Mouse (Mus musculus): Measurements from ENCODE around the gene Trim24. TPM values are rescaled to one million over a fixed set of nuclear protein-coding genes. Genes with fewer than 3 reads are reported as not detected.
A peak's percentile ranks its signal among the peaks of the same experiment; 100 is the strongest.
"Not testable (repeated sequence)": the region's sequence is repeated elsewhere in the genome, so short reads cannot be mapped to it uniquely, and the experiment has no call there.

Gene Trim24
- polyA plus RNA-seq, 1 experiment from 2014 or later, result 11.1 TPM

- not testable (repeated sequence) for H3K4me2 ChIP-seq; H3K27me3 ChIP-seq; H3K4me3 ChIP-seq; H3K4me1 ChIP-seq; H3K9ac ChIP-seq; H3K27ac ChIP-seq; ATAC-seq (ENCODE audit: borderline replicate concordance, extremely low read depth, low FRiP score, low TSS enrichment); H3K9me3 ChIP-seq; H3K36me3 ChIP-seq
- WGBS, result 40% methylated on average over 6 of the region's 6 CpGs
Measured at GRCm38 (mm10) chr6:37844947-37845346, 25.7 kb upstream of the Trim24 start.

DNA sequence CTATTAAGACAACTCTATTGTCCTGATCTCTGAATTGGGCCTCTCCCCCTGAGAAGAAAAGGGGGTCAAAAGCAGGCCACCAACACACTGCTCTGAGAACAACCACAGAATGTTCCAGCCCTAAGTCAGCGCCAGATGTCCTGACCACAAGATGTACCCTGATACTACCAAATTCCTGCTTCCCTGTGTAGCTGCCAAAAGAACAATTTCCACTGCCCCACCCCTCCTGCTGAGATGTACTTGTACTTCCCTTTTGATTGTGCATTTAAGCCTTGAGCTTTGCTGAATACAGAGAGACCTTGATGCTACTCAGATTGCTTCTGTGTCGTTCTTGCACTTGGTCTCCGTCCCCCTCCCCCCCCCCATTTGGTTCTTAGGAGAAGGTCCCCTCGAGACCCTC, 23.1 kb upstream of the Trim24 start:
- H3K9ac ChIP-seq; H3K27ac ChIP-seq; H3K27me3 ChIP-seq; H3K4me2 ChIP-seq; H3K36me3 ChIP-seq; H3K4me3 ChIP-seq; H3K4me1 ChIP-seq; ATAC-seq (ENCODE audit: borderline replicate concordance, extremely low read depth, low FRiP score, low TSS enrichment); H3K9me3 ChIP-seq: not testable (repeated sequence)
- WGBS, result 87% methylated on average over 4 of the region's 4 CpGs

DNA sequence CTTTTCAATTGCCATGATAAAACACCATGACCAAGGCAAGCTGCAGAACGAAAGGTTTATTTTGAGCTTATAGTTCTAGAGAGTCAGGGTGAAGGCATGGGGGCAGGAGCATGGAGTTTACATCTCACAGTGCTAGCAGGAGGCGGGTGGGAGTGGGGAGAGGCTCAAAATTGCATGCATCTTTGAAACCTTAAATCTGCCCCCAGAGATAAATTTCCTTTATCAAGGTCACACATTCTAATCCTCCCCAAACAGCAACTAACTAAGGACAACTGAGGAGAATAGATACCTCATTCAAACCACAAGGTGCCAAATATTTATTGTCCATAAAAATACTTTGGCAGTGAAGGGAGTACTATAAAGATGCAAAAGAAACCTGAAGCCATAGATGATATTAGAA, 19.3 kb upstream of the Trim24 start:
- no peaks in the 10 kb centered on the region for H3K36me3 ChIP-seq
- H3K27ac ChIP-seq, result no peak overlapping the region
- no peak overlapping the region for H3K4me3 ChIP-seq
- H3K9me3 ChIP-seq, result no peaks in the 10 kb centered on the region
- no peak overlapping the region for H3K4me2 ChIP-seq
- H3K4me1 ChIP-seq, result no peaks in the 10 kb centered on the region
- no peaks in the 10 kb centered on the region for H3K27me3 ChIP-seq
- no peak for ATAC-seq (ENCODE audit: borderline replicate concordance, extremely low read depth, low FRiP score, low TSS enrichment)
- no peak overlapping the region for H3K9ac ChIP-seq
- WGBS, result 90% methylated on average over 2 of the region's 2 CpGs

DNA sequence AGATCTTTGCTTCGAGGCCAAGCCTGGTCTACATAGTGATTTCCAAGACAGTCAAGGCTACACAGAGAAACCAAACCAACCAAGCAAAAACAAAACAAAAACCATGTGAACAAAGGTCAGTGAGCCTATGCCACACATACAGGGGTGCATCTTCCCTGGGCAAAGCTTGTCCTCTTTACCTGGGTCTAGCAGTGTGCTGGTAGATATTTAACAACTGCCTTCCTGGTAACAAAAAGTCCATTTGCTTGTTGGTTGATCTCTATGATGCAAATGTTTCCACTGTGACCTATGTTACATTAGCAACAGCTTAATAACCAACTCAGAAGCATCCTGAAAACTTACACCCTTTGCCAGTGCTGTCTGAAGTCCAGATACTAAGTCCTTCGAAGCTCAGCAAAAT, 17.3 kb upstream of the Trim24 start:
- no peak overlapping the region for H3K27ac ChIP-seq
- ATAC-seq (ENCODE audit: borderline replicate concordance, extremely low read depth, low FRiP score, low TSS enrichment), result no peak

DNA sequence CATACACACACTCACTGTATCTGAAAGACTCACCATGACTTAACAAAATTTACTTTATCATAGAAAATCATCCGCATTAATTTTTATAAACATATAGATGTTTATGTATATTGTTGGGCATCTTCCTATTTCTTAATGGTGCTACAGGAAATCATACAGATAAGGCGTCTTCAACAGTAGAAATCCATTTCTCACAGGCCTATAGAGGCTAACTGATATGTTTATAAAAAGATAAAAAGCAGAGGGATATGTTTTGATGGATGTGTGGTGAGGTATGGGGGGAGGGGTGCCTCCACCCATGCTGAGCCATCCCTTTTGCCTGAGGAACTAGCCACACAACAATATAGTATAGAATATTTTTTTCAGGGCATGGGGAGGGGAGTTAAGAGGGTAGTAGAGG, 15.2 kb upstream of the Trim24 start:
- Histone ChIP-seq H3K4me3 (no peak overlapping the region), H3K9ac (no peak overlapping the region), H3K4me2 (no peak overlapping the region), H3K36me3 (no peaks in the 10 kb centered on the region), H3K27ac (no peak overlapping the region), H3K4me1 (no peaks in the 10 kb centered on the region), H3K27me3 (no peaks in the 10 kb centered on the region), H3K9me3 (no peaks in the 10 kb centered on the region)
- ATAC-seq (ENCODE audit: borderline replicate concordance, extremely low read depth, low FRiP score, low TSS enrichment), result no peak
- 41% methylated on average over 2 of the region's 2 CpGs for WGBS

More for the DNA sequence above, 17.3 kb upstream of the Trim24 start:
- WGBS, result 85% methylated on average over 2 of the region's 2 CpGs
- H3K4me2 ChIP-seq, result no peak overlapping the region
- H3K36me3 ChIP-seq, result no peaks in the 10 kb centered on the region
- H3K27me3 ChIP-seq, result no peaks in the 10 kb centered on the region
- no peak overlapping the region for H3K4me3 ChIP-seq
- H3K9ac ChIP-seq, result no peak overlapping the region
- no peaks in the 10 kb centered on the region for H3K9me3 ChIP-seq
- H3K4me1 ChIP-seq, result no peaks in the 10 kb centered on the region

DNA sequence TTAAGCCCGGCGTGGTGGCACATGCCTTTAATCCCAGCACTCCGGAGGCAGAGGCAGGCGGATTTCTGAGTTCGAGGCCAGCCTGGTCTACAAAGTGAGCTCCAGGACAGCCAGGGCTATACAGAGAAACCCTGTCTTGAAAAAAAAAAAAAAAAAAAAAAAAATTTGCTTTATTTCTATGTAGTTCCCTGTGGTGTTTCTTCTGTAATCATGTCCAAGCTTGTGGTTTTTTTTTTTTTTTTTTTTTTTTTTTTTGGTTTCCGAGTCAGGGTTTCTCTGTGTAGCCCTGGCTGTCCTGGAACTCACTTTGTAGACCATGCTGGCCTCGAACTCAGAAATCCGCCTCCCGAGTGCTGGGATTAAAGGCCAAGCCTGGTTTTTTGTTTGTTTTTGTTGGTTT, 14.3 kb upstream of the Trim24 start:
- not testable (repeated sequence) for H3K9ac ChIP-seq; H3K27me3 ChIP-seq; H3K4me2 ChIP-seq; H3K27ac ChIP-seq; ATAC-seq (ENCODE audit: borderline replicate concordance, extremely low read depth, low FRiP score, low TSS enrichment); H3K9me3 ChIP-seq; H3K4me3 ChIP-seq; H3K4me1 ChIP-seq; H3K36me3 ChIP-seq
- WGBS, result 93% methylated on average over 9 of the region's 9 CpGs

DNA sequence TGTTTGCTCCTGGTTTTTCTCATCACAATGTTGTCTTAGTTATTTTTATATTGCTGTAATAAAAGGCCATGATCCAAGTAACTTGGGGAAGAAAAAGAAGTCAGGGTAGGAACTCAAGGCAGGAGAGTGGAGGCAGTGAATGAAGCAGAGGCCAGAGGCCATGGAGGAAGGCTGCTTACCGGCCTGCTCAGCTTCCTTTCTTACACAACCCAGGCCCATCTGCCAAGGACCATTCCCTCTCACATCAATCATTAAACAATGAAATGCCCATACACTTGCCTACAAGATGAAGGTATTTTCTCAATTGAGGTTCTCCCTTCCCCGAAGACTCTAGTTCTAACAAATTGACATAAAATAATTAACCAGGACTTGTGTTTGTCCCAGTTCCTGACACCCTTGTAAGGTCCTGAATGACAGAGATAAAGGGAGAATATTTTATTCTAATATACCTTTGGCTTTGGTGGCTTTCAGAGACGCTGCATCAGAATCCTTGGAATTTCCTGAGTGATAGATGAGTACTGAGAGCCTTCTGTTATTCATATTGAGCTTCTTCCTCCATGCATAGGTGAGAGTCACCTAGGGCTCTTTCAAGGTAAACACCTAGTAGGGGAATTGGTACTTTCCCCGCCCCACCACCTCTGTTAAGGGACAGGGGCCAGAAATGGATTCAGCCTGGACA, 13.3 kb upstream of the Trim24 start:
- 53% methylated on average over 4 of the region's 4 CpGs for WGBS
- Histone ChIP-seq H3K27ac (no peak overlapping the region), H3K4me2 (no peak overlapping the region), H3K9ac (no peak overlapping the region), H3K4me1 (no peaks in the 10 kb centered on the region), H3K27me3 (no peaks in the 10 kb centered on the region), H3K9me3 (no peaks in the 10 kb centered on the region), H3K4me3 (no peak overlapping the region), H3K36me3 (no peaks in the 10 kb centered on the region)
- no peak for ATAC-seq (ENCODE audit: borderline replicate concordance, extremely low read depth, low FRiP score, low TSS enrichment)

GRCm38 (mm10) chr6:37858126-37858525, 12.5 kb upstream of the Trim24 start:
- H3K9me3 ChIP-seq, result no peaks in the 10 kb centered on the region
- ATAC-seq (ENCODE audit: borderline replicate concordance, extremely low read depth, low FRiP score, low TSS enrichment), result no peak
- 72% methylated on average over 4 of the region's 4 CpGs for WGBS

DNA sequence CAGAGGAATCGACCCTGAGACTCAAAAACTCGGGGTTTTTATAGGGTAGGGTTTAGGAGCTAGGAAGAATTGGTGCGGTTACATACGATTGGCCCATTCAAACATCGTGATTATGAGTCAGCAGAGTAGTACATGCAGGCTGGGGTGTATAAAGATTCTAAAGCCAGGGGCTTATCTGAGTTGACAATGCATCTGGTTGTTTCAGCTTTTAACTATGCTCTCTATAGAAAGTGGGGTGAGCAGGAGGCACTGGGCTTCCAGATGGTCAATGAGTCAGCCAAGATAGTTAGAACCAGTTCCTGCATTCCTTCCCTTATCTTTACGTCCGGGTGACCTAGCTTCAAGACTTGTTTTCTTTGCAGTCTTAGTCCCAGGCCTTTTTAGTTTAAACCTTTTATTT, 7.7 kb upstream of the Trim24 start:
- no peaks in the 10 kb centered on the region for H3K36me3 ChIP-seq
- no peak for ATAC-seq (ENCODE audit: borderline replicate concordance, extremely low read depth, low FRiP score, low TSS enrichment)
- WGBS, result 78% methylated on average over 7 of the region's 7 CpGs

More at GRCm38 (mm10) chr6:37858126-37858525, 12.5 kb upstream of the Trim24 start:
- no peak overlapping the region for H3K4me2 ChIP-seq
- H3K9ac ChIP-seq, result no peak overlapping the region
- no peak overlapping the region for H3K27ac ChIP-seq
- H3K4me3 ChIP-seq, result no peak overlapping the region
- no peaks in the 10 kb centered on the region for H3K27me3 ChIP-seq
- H3K36me3 ChIP-seq, result no peaks in the 10 kb centered on the region
- no peaks in the 10 kb centered on the region for H3K4me1 ChIP-seq

DNA sequence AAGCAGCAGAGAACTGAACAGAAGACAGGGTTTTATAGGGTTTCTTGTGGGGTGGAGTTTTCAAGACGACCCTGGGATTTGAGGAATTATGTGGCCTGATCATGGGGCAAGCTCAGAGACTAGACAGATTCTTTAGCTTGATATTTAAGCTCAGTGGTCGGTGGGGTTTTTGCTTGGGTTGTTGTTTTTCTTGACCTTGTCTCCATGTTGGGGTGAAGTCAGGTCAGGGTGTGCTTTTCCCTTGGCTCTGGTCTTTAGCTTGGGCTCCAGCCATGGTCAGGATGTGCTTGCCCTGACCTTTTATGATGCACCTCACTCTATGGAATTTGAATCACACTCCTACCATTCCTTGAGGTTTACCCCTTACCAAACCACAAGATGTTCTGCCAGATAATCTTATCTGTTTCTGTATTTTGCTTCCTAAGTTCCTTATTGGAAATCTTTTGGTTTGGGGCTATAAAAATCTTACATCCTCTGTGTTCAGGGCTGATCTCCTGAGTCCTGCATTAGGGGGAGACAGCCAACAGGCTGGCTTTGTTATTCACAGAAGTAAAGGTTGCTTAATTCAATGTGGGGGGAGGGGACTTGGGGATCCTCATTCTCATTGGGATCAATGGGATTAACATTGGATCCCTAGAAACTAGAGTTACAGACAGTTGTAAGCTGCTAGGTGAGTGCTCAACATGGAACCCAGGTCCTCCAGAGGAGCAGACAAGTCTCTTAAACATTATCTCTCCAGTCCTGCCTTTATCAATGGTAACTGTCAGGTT, 6.5 kb upstream of the Trim24 start:
- WGBS, result 73% methylated on average over 2 of the region's 2 CpGs
- no peak overlapping the region for H3K4me3 ChIP-seq
- H3K4me2 ChIP-seq, result no peak overlapping the region
- no peaks in the 10 kb centered on the region for H3K9me3 ChIP-seq
- no peak overlapping the region for H3K9ac ChIP-seq
- H3K27me3 ChIP-seq, result no peaks in the 10 kb centered on the region
- ATAC-seq (ENCODE audit: borderline replicate concordance, extremely low read depth, low FRiP score, low TSS enrichment), result no peak
- H3K27ac ChIP-seq, result no peak overlapping the region
- no peaks in the 10 kb centered on the region for H3K36me3 ChIP-seq
- no peaks in the 10 kb centered on the region for H3K4me1 ChIP-seq

More for the DNA sequence above, 7.7 kb upstream of the Trim24 start:
- H3K4me2 ChIP-seq, result no peak overlapping the region
- no peaks in the 10 kb centered on the region for H3K27me3 ChIP-seq
- no peaks in the 10 kb centered on the region for H3K9me3 ChIP-seq
- H3K27ac ChIP-seq, result no peak overlapping the region
- H3K4me1 ChIP-seq, result no peaks in the 10 kb centered on the region
- H3K4me3 ChIP-seq, result no peak overlapping the region
- H3K9ac ChIP-seq, result no peak overlapping the region

DNA sequence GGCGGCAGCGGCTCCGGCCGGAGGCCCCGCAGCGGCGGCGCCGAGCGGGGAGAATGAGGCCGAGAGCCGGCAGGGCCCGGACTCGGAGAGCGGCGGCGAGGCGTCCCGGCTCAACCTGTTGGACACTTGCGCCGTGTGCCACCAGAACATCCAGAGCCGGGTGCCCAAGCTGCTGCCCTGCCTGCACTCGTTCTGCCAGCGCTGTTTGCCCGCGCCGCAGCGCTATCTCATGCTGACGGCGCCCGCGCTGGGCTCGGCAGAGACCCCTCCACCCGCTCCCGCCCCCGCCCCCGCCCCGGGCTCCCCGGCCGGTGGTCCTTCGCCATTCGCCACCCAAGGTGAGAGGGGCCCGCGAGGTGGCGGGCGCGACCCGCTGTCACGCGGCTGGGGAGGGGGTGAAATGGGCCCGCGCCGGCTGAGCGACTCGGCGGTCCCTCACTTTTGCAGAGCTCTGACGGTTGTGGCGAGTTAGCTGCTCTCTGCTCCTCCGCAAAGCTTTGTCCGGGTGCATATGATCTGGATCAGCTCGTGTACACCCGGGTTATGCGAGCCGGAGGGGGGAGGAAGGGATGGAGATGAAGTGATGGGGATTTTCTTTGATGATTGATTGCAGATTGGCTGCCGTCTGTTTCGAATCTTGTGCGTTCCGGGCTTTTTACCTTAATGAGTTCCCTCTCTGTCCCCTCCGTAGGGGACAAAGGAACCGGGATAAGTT, 683 bp downstream of the Trim24 start:
- peak overlapping the region; percentile 92 for H3K4me3 ChIP-seq
- peak; percentile 40 for ATAC-seq (ENCODE audit: borderline replicate concordance, extremely low read depth, low FRiP score, low TSS enrichment)
- 3% methylated on average over 63 of the region's 70 CpGs for WGBS

DNA sequence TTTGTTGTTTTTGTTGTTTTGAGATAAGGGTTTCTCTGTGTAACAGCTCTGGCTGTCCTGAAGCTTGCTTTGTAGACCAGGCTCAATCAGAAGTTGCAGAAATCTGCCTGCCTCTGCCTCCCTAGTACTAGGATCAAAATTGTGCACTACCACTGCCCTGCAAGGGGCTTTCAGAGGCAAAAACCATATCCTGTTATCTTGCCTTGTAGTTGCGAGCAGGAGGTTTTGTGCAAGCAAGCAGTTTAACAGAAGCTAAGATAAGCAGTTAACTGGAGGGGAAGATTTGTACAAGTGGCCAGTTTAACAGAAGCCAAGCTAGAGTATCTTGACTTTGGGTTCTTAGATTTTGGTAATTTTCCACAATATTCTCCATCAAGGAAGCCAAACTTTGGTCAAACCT, 2.2 kb downstream of the Trim24 start:
- Histone ChIP-seq H3K36me3 (peaks cover 27% of the 10 kb centered on the region), H3K27me3 (no peaks in the 10 kb centered on the region), H3K4me2 (no peak overlapping the region), H3K4me3 (no peak overlapping the region), H3K27ac (no peak overlapping the region), H3K9ac (no peak overlapping the region), H3K4me1 (no peaks in the 10 kb centered on the region), H3K9me3 (peaks cover 42% of the 10 kb centered on the region)
- ATAC-seq (ENCODE audit: borderline replicate concordance, extremely low read depth, low FRiP score, low TSS enrichment), result no peak
- WGBS, result 78% methylated on average over 1 of the region's 1 CpGs

More for the DNA sequence above, 683 bp downstream of the Trim24 start:
- peaks cover 33% of the 10 kb centered on the region for H3K9me3 ChIP-seq
- H3K36me3 ChIP-seq, result peaks cover 13% of the 10 kb centered on the region
- no peaks in the 10 kb centered on the region for H3K27me3 ChIP-seq
- H3K27ac ChIP-seq, result peak overlapping the region; percentile 97
- no peaks in the 10 kb centered on the region for H3K4me1 ChIP-seq
- H3K4me2 ChIP-seq, result peak overlapping the region; percentile 57
- peak overlapping the region; percentile 91 for H3K9ac ChIP-seq

All from lung, embryonic 15.5 days (tissue).